Mouse (Mus musculus) hindbrain, embryonic 16.5 days (tissue): ENCODE results near the gene Frmd3. TPM values are rescaled to one million over a fixed set of nuclear protein-coding genes. Genes with fewer than 3 reads are reported as not detected.

Experiments used
- ATAC-seq: fragments of 200-750 bp; cut with Nextera tagmentation; 2 replicates; pipeline ENCODE4 v1.8.0; 2017; ENCODE audit warnings: moderate TSS enrichment, moderate library complexity
- H3K27ac ChIP-seq: fragments of 300-500 bp; sonication (generic); 2 replicates; pipeline ENCODE4 v1.5.1; 2014; ENCODE audit warnings: low read depth, mild to moderate bottlenecking, control low read depth, low read length, moderate library complexity
- H3K27me3 ChIP-seq: fragments of 300-500 bp; sonication (generic); replicated peaks from 2 replicates; pipeline ENCODE4 v1.6.1; 2014; ENCODE audit warnings: low read length; ENCODE audit not compliant: control insufficient read depth, insufficient read depth
- H3K36me3 ChIP-seq: fragments of 300-500 bp; sonication (generic); 2 replicates; pipeline ENCODE4 v1.6.1; 2014; ENCODE audit warnings: mild to moderate bottlenecking, low read length, moderate library complexity, mixed read lengths; ENCODE audit not compliant: control insufficient read depth, insufficient read depth
- H3K4me1 ChIP-seq: fragments of 300-500 bp; sonication (generic); 2 replicates; pipeline ENCODE4 v1.6.1; 2014; ENCODE audit warnings: low read depth, low read length; ENCODE audit not compliant: control insufficient read depth, insufficient read depth
- H3K4me2 ChIP-seq: fragments of 300-500 bp; sonication (generic); 2 replicates; pipeline ENCODE4 v1.6.1; 2014; ENCODE audit warnings: mild to moderate bottlenecking, low read length, control low read depth, moderate library complexity
- H3K4me3 ChIP-seq: fragments of 300-500 bp; sonication (generic); 2 replicates; pipeline ENCODE4 v1.5.1; 2014; ENCODE audit warnings: mild to moderate bottlenecking, low read length, control low read depth, moderate library complexity
- H3K9ac ChIP-seq: fragments of 300-500 bp; sonication (generic); 2 replicates; pipeline ENCODE4 v1.6.1; 2014; ENCODE audit warnings: low read depth, mild to moderate bottlenecking, control low read depth, low read length, moderate library complexity
- H3K9me3 ChIP-seq: fragments of 300-500 bp; sonication (generic); 2 replicates; pipeline ENCODE4 v1.6.1; 2014; ENCODE audit warnings: mild to moderate bottlenecking, low read length, moderate library complexity; ENCODE audit not compliant: control insufficient read depth
- WGBS: fragments of 180-500 bp; shearing (Covaris S2); extraction: QIAGEN DNeasy Blood & Tissue Kit; methylation state at CpG from one replicate; pipeline ENCODE4 v1.1.7; 2014; 5-methylcytosine and 5-hydroxymethylcytosine counted together
- polyA plus RNA-seq: library from polyadenylated mRNA; unstranded; fragments of >200 nt; fragmentation: Nextera tagmentation; extraction: Ambion mirVana; gene quantifications from 2 replicates; pipeline ENCODE4 v1.2.1, GENCODE M21; 2015

The Frmd3 gene
- polyA plus RNA-seq = 34.9 and 37.3 TPM in 2 replicates

DNA sequence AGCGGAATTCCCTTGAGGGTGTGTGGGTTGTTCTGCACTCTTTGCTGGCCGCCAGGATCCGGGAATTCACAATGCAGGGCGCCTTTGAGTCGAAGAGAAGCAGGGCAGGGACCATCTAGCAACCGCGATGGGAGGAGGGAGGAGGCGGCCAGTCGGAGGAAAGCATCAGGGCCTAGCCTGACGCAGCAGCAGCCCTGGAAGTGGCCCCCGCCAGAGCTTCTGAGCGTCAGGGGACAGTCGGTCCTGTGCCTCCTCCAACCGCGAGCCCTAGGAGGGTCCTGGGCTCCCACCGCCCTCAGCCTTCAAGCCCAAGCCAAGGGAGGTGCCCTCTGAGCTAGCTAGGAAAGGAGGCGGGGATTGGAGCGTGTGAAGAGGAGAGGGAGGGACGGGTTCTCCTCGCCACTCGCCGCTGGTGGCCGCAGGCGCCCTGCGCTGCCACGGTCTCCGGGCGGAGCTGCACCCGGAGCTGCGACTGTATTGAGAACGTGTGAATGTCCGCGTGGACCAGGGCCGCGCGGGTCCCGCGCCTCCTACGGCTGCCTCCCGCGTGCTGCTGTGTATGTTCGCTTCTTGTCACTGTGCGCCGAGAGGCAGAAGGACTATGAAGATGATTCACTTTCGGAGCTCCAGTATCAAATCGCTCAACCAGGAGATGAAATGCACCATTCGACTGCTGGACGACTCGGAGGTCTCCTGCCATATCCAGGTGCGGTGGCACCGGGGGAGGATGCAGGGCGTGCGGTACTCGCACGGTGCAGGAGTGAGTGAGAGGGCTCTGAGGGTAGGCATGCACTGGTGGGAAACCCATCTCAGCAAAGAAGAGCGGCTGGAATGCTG lies at the start of gene Frmd3:
Gene Frmd3, plus strand, starts transcription at position 232 of the 837 bp plus-strand sequence.
- peak within 1 kb of the TSS; percentile 94 for H3K27ac ChIP-seq
- WGBS = under 1% methylated on average over 56 of the region's 56 CpGs
- peak within 1 kb of the TSS; percentile 73 for H3K4me2 ChIP-seq
- no peaks in the 10 kb centered on the region for H3K36me3 ChIP-seq
- no peaks in the 10 kb centered on the region for H3K9me3 ChIP-seq
- peak within 1 kb of the TSS; percentile 86 for H3K9ac ChIP-seq
- ATAC-seq = peak; percentile 95
- peak within 1 kb of the TSS; percentile 72 for H3K4me3 ChIP-seq
- peaks cover 4% of the 10 kb centered on the region for H3K4me1 ChIP-seq
- no peaks in the 10 kb centered on the region for H3K27me3 ChIP-seq

DNA sequence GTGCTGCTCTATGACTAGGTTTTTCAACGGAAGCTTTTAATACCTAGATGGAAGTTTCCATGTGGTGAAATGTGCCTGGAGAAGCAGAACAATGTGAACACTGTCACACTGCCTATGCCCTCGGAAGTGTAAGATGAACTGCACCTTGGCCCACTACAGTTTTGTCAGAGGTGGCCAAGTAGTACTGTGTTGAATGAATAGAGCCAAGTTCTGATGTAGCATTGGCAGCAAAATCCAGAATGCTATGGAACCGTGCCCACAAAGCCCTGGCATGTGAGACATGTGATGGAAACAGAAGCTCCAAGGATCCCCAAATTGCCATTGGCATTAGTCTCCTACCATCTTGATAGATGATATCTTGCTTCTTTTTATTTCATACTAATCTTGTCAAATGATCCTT lies 32.8 kb upstream of the Frmd3 start:
- Histone ChIP-seq H3K9ac (no peak overlapping the region), H3K4me2 (no peak overlapping the region), H3K4me3 (no peak overlapping the region), H3K9me3 (no peaks in the 10 kb centered on the region), H3K36me3 (no peaks in the 10 kb centered on the region), H3K27ac (no peak overlapping the region), H3K4me1 (no peaks in the 10 kb centered on the region), H3K27me3 (no peaks in the 10 kb centered on the region)
- no peak for ATAC-seq
- 85% methylated on average over 3 of the region's 3 CpGs for WGBS

DNA sequence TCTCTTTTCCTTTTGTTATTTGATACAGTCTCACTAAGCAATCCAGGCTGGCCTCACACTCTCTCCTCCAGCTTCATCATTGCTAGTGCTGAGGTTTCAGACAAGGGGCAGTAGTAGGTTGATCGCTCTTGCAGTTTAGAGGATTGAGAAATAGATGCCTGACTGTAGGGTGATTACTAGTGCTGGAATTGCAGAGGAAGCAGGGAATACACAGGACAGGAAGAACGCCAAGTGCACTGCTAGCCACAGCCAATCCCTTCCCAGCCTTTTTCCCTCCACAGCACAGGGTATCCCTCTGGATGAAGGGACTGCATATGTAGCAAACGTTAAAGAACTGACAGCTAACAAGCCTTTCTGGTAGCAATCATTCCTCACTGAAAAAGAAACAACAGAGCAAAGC lies 965 bp upstream of the Frmd3 start:
- WGBS = 31% methylated on average over 3 of the region's 3 CpGs
- ATAC-seq = peak; percentile 59

DNA sequence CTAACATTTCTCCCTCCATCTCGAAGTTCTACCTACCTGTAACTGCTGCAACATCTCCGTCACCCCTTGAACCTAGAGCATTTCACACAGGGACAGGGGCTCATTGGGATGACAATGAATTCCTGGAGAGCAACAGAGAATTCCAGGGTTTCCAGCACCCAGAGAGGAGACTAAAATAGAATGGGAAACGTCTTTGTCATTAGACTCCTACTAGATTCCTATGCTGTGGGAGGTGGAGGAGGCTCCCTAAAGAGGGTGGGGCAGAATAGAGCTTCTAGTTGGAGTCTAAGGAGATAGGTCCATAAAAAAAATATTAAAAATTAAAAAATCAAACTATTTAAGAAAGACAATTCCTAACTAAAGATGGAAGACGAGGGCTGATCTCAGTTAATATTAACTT lies 542 bp upstream of the Frmd3 start:
- H3K4me3 ChIP-seq = peak overlapping the region; percentile 72

More for the DNA sequence above, 965 bp upstream of the Frmd3 start:
- H3K4me2 ChIP-seq = peak overlapping the region; percentile 73
- peak overlapping the region; percentile 72 for H3K4me3 ChIP-seq
- H3K9me3 ChIP-seq = no peaks in the 10 kb centered on the region
- peaks cover 4% of the 10 kb centered on the region for H3K4me1 ChIP-seq
- H3K27ac ChIP-seq = peak overlapping the region; percentile 94
- H3K27me3 ChIP-seq = no peaks in the 10 kb centered on the region
- H3K9ac ChIP-seq = peak overlapping the region; percentile 86
- H3K36me3 ChIP-seq = no peaks in the 10 kb centered on the region

DNA sequence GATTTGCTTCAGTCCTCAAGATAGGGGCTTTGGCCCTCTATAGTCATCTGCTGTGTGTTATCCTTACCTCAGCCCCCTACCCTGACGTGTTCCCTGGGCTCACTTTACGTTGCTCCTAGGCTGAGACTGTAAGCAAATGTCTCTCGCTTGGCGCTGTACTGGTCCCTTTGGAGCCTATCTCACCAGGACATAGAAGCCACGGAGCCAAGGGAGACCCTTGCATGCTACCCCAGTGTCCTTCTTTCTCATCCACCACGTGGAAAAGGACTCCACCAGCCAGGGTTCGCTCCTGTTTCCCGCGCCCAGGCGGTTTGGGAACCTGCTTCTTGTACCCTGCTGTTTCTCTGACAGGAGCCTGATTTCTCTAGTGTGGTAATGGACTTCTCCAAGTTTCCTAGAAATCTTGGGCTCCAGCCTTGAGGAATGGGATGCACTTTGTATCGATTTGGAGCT lies 832 bp downstream of the Frmd3 start:
- no peaks in the 10 kb centered on the region for H3K36me3 ChIP-seq
- peak overlapping the region; percentile 86 for H3K9ac ChIP-seq
- peak overlapping the region; percentile 73 for H3K4me2 ChIP-seq
- ATAC-seq = no peak
- WGBS = 7% methylated on average over 11 of the region's 11 CpGs
- peak overlapping the region; percentile 72 for H3K4me3 ChIP-seq
- H3K27me3 ChIP-seq = no peaks in the 10 kb centered on the region
- H3K4me1 ChIP-seq = peaks cover 4% of the 10 kb centered on the region
- no peaks in the 10 kb centered on the region for H3K9me3 ChIP-seq
- peak overlapping the region; percentile 94 for H3K27ac ChIP-seq

More for the DNA sequence above, 542 bp upstream of the Frmd3 start:
- Histone ChIP-seq H3K4me1 (peaks cover 4% of the 10 kb centered on the region), H3K9ac (peak overlapping the region; percentile 86), H3K36me3 (no peaks in the 10 kb centered on the region), H3K27ac (peak overlapping the region; percentile 94), H3K27me3 (no peaks in the 10 kb centered on the region), H3K9me3 (no peaks in the 10 kb centered on the region), H3K4me2 (peak overlapping the region; percentile 73)
- WGBS = 38% methylated on average over 4 of the region's 4 CpGs
- no peak; the same call in 1 of the 2 replicates for ATAC-seq

DNA sequence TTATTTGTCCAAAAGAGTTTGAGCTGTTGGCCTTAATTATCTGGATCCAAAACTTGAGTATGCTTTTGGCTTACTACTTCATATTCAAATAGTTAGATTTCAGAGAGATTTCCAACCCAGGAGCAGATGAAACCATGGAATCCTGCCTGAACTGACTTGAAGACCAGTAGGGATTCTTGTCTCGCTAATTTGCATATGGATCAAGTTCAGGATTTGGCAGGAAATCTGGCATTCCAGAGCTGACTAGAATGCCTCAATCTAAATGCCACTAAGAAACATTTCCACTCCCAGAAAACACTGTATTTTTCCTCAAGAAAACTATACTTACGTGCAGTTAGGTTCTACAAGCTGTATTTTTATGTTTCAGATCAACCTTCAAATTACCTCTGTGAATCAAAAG lies 6.8 kb downstream of the Frmd3 start:
- Histone ChIP-seq H3K4me2 (no peak overlapping the region), H3K36me3 (no peaks in the 10 kb centered on the region), H3K4me3 (no peak overlapping the region), H3K9me3 (peaks cover 3% of the 10 kb centered on the region), H3K27me3 (no peaks in the 10 kb centered on the region), H3K9ac (no peak overlapping the region), H3K4me1 (peaks cover 2% of the 10 kb centered on the region), H3K27ac (no peak overlapping the region)
- no peak for ATAC-seq
- 63% methylated on average over 2 of the region's 2 CpGs for WGBS

DNA sequence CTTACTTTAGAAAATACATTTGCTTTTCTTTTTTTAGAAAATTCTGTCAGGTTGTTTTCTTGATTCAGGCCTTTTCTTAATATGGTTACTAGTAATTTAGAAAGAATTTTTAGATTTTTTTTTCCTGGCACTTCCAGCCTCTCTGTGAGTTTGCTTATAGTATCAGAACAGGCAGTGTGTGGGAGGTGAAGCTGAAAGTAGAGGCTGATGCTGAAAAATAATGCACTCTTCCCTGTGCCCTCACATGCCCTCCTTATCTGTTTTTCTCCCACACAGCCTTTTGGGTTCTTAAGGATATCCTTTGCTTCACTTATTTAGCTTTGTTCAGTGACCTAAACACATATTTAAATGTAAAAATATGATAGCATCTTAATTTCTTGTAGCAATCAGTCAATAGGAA lies 30.0 kb downstream of the Frmd3 start:
- no peak overlapping the region for H3K9ac ChIP-seq
- no peak overlapping the region for H3K27ac ChIP-seq
- H3K9me3 ChIP-seq = peaks cover 4% of the 10 kb centered on the region; the same call in 1 of the 2 replicates
- H3K27me3 ChIP-seq = no peaks in the 10 kb centered on the region
- no peak for ATAC-seq
- no peak overlapping the region for H3K4me2 ChIP-seq
- no peak overlapping the region for H3K4me3 ChIP-seq
- no peaks in the 10 kb centered on the region; the same call in none of the 2 replicates for H3K36me3 ChIP-seq
- no peaks in the 10 kb centered on the region for H3K4me1 ChIP-seq

DNA sequence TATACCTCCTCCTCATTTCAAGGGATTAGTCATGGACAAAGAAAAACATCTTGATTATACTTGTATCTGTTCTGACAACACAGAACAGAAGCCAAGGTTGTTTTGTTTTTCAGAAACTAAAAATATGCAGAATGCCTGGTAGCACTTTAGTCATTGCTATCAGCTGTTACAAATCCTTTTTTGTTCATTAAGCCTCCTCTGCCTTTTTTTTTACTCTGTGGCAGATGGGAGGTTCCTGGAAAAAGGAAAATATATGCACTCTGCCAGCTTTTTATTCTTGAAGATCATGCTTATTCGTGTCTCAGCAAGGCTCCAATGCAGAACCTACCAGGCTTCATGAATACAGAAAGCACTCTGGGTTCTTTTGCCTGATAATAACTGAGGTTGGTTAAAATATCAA lies 38.5 kb downstream of the Frmd3 start:
- 52% methylated on average over 1 of the region's 1 CpGs for WGBS
- Histone ChIP-seq H3K36me3 (no peaks in the 10 kb centered on the region), H3K4me1 (no peaks in the 10 kb centered on the region), H3K9me3 (no peaks in the 10 kb centered on the region), H3K4me3 (no peak overlapping the region), H3K4me2 (no peak overlapping the region), H3K27ac (no peak overlapping the region), H3K27me3 (no peaks in the 10 kb centered on the region), H3K9ac (no peak overlapping the region)
- no peak for ATAC-seq

DNA sequence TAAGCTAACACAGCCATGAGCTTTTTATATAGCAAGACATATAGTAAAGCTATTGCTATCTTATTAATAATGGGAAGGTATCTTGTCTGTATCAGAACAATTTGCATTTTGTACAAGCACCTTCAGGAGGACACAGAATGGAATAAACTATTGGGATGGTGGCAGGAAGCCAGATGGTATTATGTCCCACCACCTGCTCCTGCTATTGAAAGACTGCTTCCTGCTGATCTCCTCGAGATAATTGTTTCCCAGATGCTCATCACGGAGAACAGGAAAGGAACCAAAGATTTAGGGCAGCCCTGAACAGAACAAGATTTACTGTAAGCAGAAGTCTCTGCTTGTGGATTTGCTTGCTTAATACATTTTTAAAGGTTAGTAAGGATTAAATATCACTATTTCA lies 63.5 kb downstream of the Frmd3 start:
- H3K4me3 ChIP-seq = no peak overlapping the region
- ATAC-seq = peak; percentile 75
- no peaks in the 10 kb centered on the region for H3K9me3 ChIP-seq
- H3K4me1 ChIP-seq = no peaks in the 10 kb centered on the region
- no peak overlapping the region for H3K4me2 ChIP-seq
- no peak overlapping the region for H3K27ac ChIP-seq
- H3K27me3 ChIP-seq = no peaks in the 10 kb centered on the region
- 21% methylated on average over 2 of the region's 2 CpGs for WGBS
- no peak overlapping the region for H3K9ac ChIP-seq
- no peaks in the 10 kb centered on the region for H3K36me3 ChIP-seq
